10 mouse cellular contexts compared by ENCODE assay signal in genomic region chr17:44677782-44678181, GRCm38 (mm10).
A peak's percentile ranks its signal among the peaks of the same experiment; 100 is the strongest.
DNase-seq lines count a peak whose midpoint lies in the region; ATAC-seq and TF ChIP-seq lines count a peak whose summit lies in the region.
"Had no signal": no experiment of that assay in that cellular context is flagged by ENCODE, and none has a peak within 500 bp of the region (broad histone marks: within the 10 kb centered on the region; RNA-seq: fewer than 3 reads in every experiment).

No protein-coding gene starts in this region.

- no peak overlapping the region for H3K4me3 ChIP-seq in hindbrain, embryonic 10.5 days
- no peak overlapping the region for H3K4me3 ChIP-seq in hindbrain, embryonic 14.5 days (replicated peaks; ENCODE audit: low read length)
- no peak overlapping the region for H3K4me3 ChIP-seq in stomach, postnatal 0 days (ENCODE audit: low read depth, low read length)
- H3K4me3 ChIP-seq: intestine, embryonic 15.5 days had no signal

- 70% methylated on average over 7 of the region's 7 CpGs for WGBS in hindbrain, embryonic 10.5 days
- 67% methylated on average over 7 of the region's 7 CpGs for WGBS in hindbrain, embryonic 14.5 days
- WGBS in stomach, postnatal 0 days, result 67% methylated on average over 7 of the region's 7 CpGs

- no peak overlapping the region for H3K4me2 ChIP-seq in hindbrain, embryonic 14.5 days (replicated peaks)
- no peak overlapping the region for H3K4me2 ChIP-seq in stomach, postnatal 0 days (replicated peaks; ENCODE audit: low read depth)
- H3K4me2 ChIP-seq: intestine, embryonic 15.5 days had no signal

- peaks cover 8% of the 10 kb centered on the region for H3K9me3 ChIP-seq in hindbrain, embryonic 10.5 days
- peaks cover 12% of the 10 kb centered on the region; the same call in 1 of the 2 replicates for H3K9me3 ChIP-seq in hindbrain, embryonic 14.5 days (ENCODE audit: control insufficient read depth, low read length)
- H3K9me3 ChIP-seq in stomach, postnatal 0 days (ENCODE audit: control insufficient read depth, low read length), result no peaks in the 10 kb centered on the region
- H3K9me3 ChIP-seq: intestine, embryonic 15.5 days had no signal

- no peaks in the 10 kb centered on the region for H3K27me3 ChIP-seq in hindbrain, embryonic 10.5 days (ENCODE audit: insufficient read depth, poor library complexity, severe bottlenecking)
- no peaks in the 10 kb centered on the region for H3K27me3 ChIP-seq in hindbrain, embryonic 14.5 days (ENCODE audit: control insufficient read depth, insufficient read depth, low read length)
- H3K27me3 ChIP-seq in stomach, postnatal 0 days (ENCODE audit: control insufficient read depth, insufficient read depth, low read length), result no peaks in the 10 kb centered on the region
- H3K27me3 ChIP-seq: intestine, embryonic 15.5 days had no signal

- TF ChIP-seq EP300 in stomach, postnatal 0 days (optimal IDR thresholded peaks at IDR 0.05), result no peak

- ATAC-seq in hindbrain, embryonic 14.5 days (ENCODE audit: low FRiP score), result no peak
- ATAC-seq in megakaryocyte-erythroid progenitor cell, adult 5-6 weeks (replicated peaks; ENCODE audit: low FRiP score, low TSS enrichment, poor library complexity, severe bottlenecking), result no peak
- ATAC-seq in stomach, postnatal 0 days (ENCODE audit: low FRiP score, low TSS enrichment), result no peak
- ATAC-seq: intestine, embryonic 15.5 days had no signal

- no peak overlapping the region for H3K27ac ChIP-seq in hindbrain, embryonic 10.5 days
- no peak overlapping the region for H3K27ac ChIP-seq in hindbrain, embryonic 14.5 days
- H3K27ac ChIP-seq in stomach, postnatal 0 days (replicated peaks), result no peak overlapping the region
- H3K27ac ChIP-seq: intestine, embryonic 15.5 days had no signal

- H3K9ac ChIP-seq in hindbrain, embryonic 14.5 days, result no peak overlapping the region
- H3K9ac ChIP-seq in stomach, postnatal 0 days (ENCODE audit: low read length), result no peak overlapping the region
- H3K9ac ChIP-seq: intestine, embryonic 15.5 days had no signal

- peaks cover 14% of the 10 kb centered on the region; the same call in 1 of the 2 replicates for H3K4me1 ChIP-seq in hindbrain, embryonic 10.5 days (replicated peaks)
- H3K4me1 ChIP-seq in hindbrain, embryonic 14.5 days (replicated peaks; ENCODE audit: control insufficient read depth, insufficient read depth, low read length), result no peaks in the 10 kb centered on the region
- H3K4me1 ChIP-seq in stomach, postnatal 0 days (replicated peaks; ENCODE audit: control insufficient read depth, insufficient read depth), result no peaks in the 10 kb centered on the region
- H3K4me1 ChIP-seq: intestine, embryonic 15.5 days had no signal

- DNase-seq in hindbrain, embryonic 10.5 days (ENCODE audit: low spot score), result peak; percentile 10
- DNase-seq in hindbrain, embryonic 14.5 days (ENCODE audit: low spot score), result no peak
- DNase-seq in testis, postnatal 10 days (ENCODE audit: low spot score), result peak; percentile 51
- no peak for DNase-seq in testis, postnatal 14 days (ENCODE audit: low spot score)
- DNase-seq in gastrocnemius, postnatal 25 days, result peak; percentile 59
- no peak for DNase-seq in stomach, postnatal 0 days (ENCODE audit: low spot score)
- no peak for DNase-seq in retina, postnatal 1 day
- DNase-seq: liver had no signal

- no peak for TF ChIP-seq CTCF in stomach, postnatal 0 days (IDR thresholded peaks at IDR 0.05; ENCODE audit: low read depth)

- H3K36me3 ChIP-seq in hindbrain, embryonic 10.5 days, result no peaks in the 10 kb centered on the region
- no peaks in the 10 kb centered on the region for H3K36me3 ChIP-seq in hindbrain, embryonic 14.5 days (replicated peaks; ENCODE audit: control insufficient read depth, insufficient read depth)
- H3K36me3 ChIP-seq in stomach, postnatal 0 days (ENCODE audit: control insufficient read depth, insufficient read depth, low read length), result no peaks in the 10 kb centered on the region
- H3K36me3 ChIP-seq: intestine, embryonic 15.5 days had no signal

Comparison
In these comparisons a context has a peak if more than half of its experiments do, and no peak if none do; other contexts are left out.
1. DNase-seq: peak in hindbrain, embryonic 10.5 days (single experiment), testis, postnatal 10 days (single experiment) and gastrocnemius, postnatal 25 days (single experiment); none in hindbrain, embryonic 14.5 days (single experiment), testis, postnatal 14 days (single experiment), stomach, postnatal 0 days (single experiment) and retina, postnatal 1 day (single experiment).